Mouse (Mus musculus) G1E (cell line): ENCODE data around the gene Mdfi. TPM values are rescaled to one million over a fixed set of nuclear protein-coding genes. Genes with fewer than 3 reads are reported as not detected.

Experiments used
- ATAC-seq: 2 replicates; pipeline ENCODE4 v1.8.0; 2016; ENCODE audit warnings: mild to moderate bottlenecking; ENCODE audit not compliant: insufficient number of reproducible peaks, poor library complexity, low FRiP score, severe bottlenecking; ENCODE audit errors: extremely low read depth
- DNase-seq: peaks from one replicate; pipeline ENCODE4 v3.0.0; 2012; ENCODE audit warnings: low spot score
- H3K27me3 ChIP-seq: 2 replicates; pipeline ENCODE4 v1.6.1; 2012; ENCODE audit warnings: mild to moderate bottlenecking, low read length, inconsistent platforms; ENCODE audit not compliant: insufficient read depth
- H3K36me3 ChIP-seq: replicated peaks from 2 replicates; pipeline ENCODE3; 2012; ENCODE audit warnings: mild to moderate bottlenecking, inconsistent platforms
- H3K4me1 ChIP-seq: 2 replicates; pipeline ENCODE4 v1.6.1; 2012; ENCODE audit warnings: low read depth, low read length, inconsistent platforms, mixed read lengths; ENCODE audit not compliant: insufficient read depth
- H3K4me3 ChIP-seq: 2 replicates; pipeline ENCODE4 v1.5.1; 2012; ENCODE audit warnings: low read depth, mild to moderate bottlenecking, inconsistent platforms, low read length, moderate library complexity, mixed read lengths
- H3K9me3 ChIP-seq: replicated peaks from 2 replicates; pipeline ENCODE4 v1.6.1; 2012; ENCODE audit warnings: inconsistent platforms
- CTCF ChIP-seq: IDR thresholded peaks from 2 replicates; pipeline ENCODE4 v1.5.1; 2012; ENCODE audit warnings: low read depth, low read length, inconsistent platforms, mixed read lengths
- GATA1 ChIP-seq: IDR thresholded peaks from 2 replicates; pipeline ENCODE4 v1.6.1; 2012; ENCODE audit warnings: borderline replicate concordance, low read length, inconsistent platforms, mixed read lengths
- GATA2 ChIP-seq: IDR thresholded peaks from 2 replicates; pipeline ENCODE4 v1.6.1; 2012; ENCODE audit warnings: low read depth, low read length, inconsistent platforms, borderline replicate concordance
- POLR2AphosphoS5 ChIP-seq: IDR thresholded peaks from 2 replicates; pipeline ENCODE4 v1.6.1; 2012; ENCODE audit warnings: low read depth, low read length, inconsistent platforms; ENCODE audit not compliant: insufficient replicate concordance
- TAL1 ChIP-seq: conservative IDR thresholded peaks from 2 replicates; pipeline ENCODE4 v1.6.1; 2012; ENCODE audit warnings: low read depth, low read length, inconsistent platforms, mixed read lengths
- polyA plus RNA-seq: library from polyadenylated mRNA; stranded (reverse); fragments of >175 nt; gene quantifications from 2 replicates; pipeline ENCODE4 v1.2.3, GENCODE M21; 2012
- total RNA-seq, 2 experiments: library from RNA; stranded (forward) in 1 of 2; stranded (reverse) in 1 of 2; fragments of 200-1000 nt in 1 of 2; fragments of >200 nt in 1 of 2; fragmentation: Nextera tagmentation in 1 of 2; gene quantifications; 2 replicates each; pipeline ENCODE4 v1.2.3; 2014 to 2017

Mdfi gene
- total and polyA plus RNA-seq, 3 experiments: 0.05 TPM; not detected in 2

GRCm38 (mm10) chr17:47831161-47831560 lies 3.3 kb downstream of the Mdfi start:
- H3K36me3 ChIP-seq: no peaks in the 10 kb centered on the region
- DNase-seq (no peak), ATAC-seq (no peak)
- TF ChIP-seq CTCF: no peak
- no peak for TF ChIP-seq TAL1
- no peak for TF ChIP-seq POLR2AphosphoS5
- no peak for TF ChIP-seq GATA1
- peaks cover 5% of the 10 kb centered on the region; the same call in 1 of the 2 replicates for H3K27me3 ChIP-seq
- H3K4me3 ChIP-seq: no peak overlapping the region
- H3K9me3 ChIP-seq: peaks cover 13% of the 10 kb centered on the region
- peaks cover 4% of the 10 kb centered on the region; the same call in 1 of the 2 replicates for H3K4me1 ChIP-seq

DNA sequence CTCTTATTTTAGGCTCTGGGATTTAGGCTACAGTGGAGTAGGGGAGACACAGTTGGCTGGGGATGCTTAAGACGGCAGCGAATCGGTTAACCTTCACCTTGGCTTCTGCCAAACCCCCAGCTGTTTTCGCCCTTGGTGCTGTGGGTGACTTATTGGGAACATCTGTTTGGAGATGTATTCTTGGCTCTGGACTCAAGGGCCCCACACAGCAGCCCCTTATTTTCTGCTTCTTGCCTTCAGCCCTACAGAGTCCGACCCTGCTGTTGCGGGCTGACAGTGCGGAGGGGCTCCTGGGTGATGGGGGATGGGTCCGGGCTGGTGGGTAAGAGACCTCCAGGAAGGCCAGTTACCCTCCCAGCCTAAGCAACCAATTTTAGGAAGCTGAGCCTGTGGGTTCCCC lies 13.2 kb downstream of the Mdfi start:
- no peak for DNase-seq
- Histone ChIP-seq H3K4me1 (no peaks in the 10 kb centered on the region), H3K27me3 (peaks cover 7% of the 10 kb centered on the region; the same call in 1 of the 2 replicates), H3K9me3 (no peaks in the 10 kb centered on the region), H3K4me3 (no peak overlapping the region), H3K36me3 (no peaks in the 10 kb centered on the region)
- TF ChIP-seq GATA1 (no peak), CTCF (no peak), TAL1 (no peak), GATA2 (no peak), POLR2AphosphoS5 (no peak)
- ATAC-seq: no peak

- peaks cover 3% of the 10 kb centered on the region; the same call in 1 of the 2 replicates for H3K27me3 ChIP-seq
Measured at GRCm38 (mm10) chr17:47818038-47818725, 16.3 kb downstream of the Mdfi start.

DNA sequence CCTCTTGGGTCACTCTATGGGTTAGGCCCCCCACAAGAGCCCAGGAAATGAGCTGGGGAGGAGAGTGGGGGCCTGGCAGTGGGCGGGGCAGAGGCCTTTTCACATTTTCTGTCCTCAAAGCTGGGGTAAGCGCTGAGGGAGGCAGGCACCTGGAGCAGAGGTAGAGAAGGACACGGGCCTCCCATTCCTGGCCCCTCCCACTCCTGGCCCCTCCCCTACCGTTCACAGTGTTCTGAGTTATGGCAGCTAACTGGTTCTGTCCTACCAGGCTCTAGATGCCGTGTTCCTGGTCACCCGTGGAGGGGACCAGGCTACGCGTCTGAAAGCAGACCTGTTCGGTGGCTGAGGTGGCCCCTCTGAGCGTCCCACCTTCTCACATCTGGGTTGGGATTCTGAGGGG lies 19.0 kb downstream of the Mdfi start:
- Histone ChIP-seq H3K9me3 (no peaks in the 10 kb centered on the region), H3K4me3 (no peak overlapping the region), H3K27me3 (no peaks in the 10 kb centered on the region; the same call in 1 of the 2 replicates), H3K36me3 (no peaks in the 10 kb centered on the region), H3K4me1 (no peaks in the 10 kb centered on the region)
- no peak for TF ChIP-seq GATA2
- no peak for TF ChIP-seq POLR2AphosphoS5
- no peak for TF ChIP-seq TAL1
- no peak for TF ChIP-seq GATA1
- TF ChIP-seq CTCF: no peak
- no peak for ATAC-seq
- no peak for DNase-seq

More at GRCm38 (mm10) chr17:47818038-47818725, 16.3 kb downstream of the Mdfi start:
- Histone ChIP-seq H3K9me3 (no peaks in the 10 kb centered on the region), H3K4me1 (no peaks in the 10 kb centered on the region), H3K36me3 (no peaks in the 10 kb centered on the region), H3K4me3 (no peak overlapping the region)
- TF ChIP-seq GATA1 (no peak), GATA2 (no peak), TAL1 (no peak), POLR2AphosphoS5 (no peak), CTCF (no peak)
- DNase-seq (no peak), ATAC-seq (no peak)

DNA sequence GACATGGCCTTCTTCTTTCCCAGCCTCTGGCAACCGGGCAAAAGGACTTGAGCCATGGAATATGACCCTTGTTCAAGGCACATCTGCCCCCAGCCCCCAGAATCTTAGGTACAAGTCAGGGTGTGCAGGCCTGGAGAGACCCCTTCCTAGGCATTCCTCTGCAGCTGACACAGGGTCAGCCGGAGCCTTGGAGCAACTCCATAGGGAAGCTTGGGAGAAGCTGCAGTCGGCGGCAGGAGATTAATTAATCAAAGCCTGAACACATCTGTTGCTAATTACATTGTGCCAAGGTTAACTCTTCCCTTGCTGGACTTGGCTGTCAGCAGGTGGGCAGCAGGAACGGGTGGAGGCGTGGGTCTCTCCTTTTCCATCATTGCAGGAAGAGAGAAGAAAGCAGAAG lies 20.0 kb downstream of the Mdfi start:
- no peaks in the 10 kb centered on the region for H3K4me1 ChIP-seq
- no peaks in the 10 kb centered on the region; the same call in 1 of the 2 replicates for H3K27me3 ChIP-seq
- no peak overlapping the region for H3K4me3 ChIP-seq
- no peaks in the 10 kb centered on the region for H3K9me3 ChIP-seq
- no peak for DNase-seq
- no peaks in the 10 kb centered on the region for H3K36me3 ChIP-seq
- TF ChIP-seq TAL1: no peak
- no peak for TF ChIP-seq GATA2
- TF ChIP-seq GATA1: no peak
- no peak for TF ChIP-seq CTCF
- TF ChIP-seq POLR2AphosphoS5: no peak
- no peak for ATAC-seq

DNA sequence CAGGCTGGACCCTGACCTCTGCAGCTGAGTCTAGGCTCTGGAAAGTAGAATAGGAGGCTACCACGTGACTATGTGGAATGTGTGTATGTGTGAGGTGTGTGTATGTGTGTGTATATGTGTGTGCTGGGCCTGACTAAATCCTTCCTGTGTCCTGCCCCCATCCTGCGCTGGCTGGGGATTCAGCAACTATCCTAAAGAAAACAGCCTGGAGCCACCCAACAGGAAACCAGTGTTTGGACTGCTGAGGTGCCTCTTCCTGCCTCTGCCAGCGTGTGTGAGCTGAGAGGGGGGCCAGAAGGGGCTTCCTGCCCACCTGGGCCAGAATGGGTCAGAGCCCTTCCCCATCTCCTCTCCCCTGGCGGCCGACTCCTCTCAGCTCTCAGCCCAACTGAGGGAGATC lies 20.9 kb downstream of the Mdfi start:
- no peak for ATAC-seq
- Histone ChIP-seq H3K4me3 (no peak overlapping the region), H3K9me3 (no peaks in the 10 kb centered on the region), H3K4me1 (no peaks in the 10 kb centered on the region), H3K36me3 (no peaks in the 10 kb centered on the region), H3K27me3 (no peaks in the 10 kb centered on the region; the same call in 1 of the 2 replicates)
- TF ChIP-seq GATA1 (no peak), GATA2 (no peak), CTCF (no peak), POLR2AphosphoS5 (no peak), TAL1 (no peak)
- no peak for DNase-seq
